Mouse (Mus musculus) E14TG2a.4 (cell line): Measurements from ENCODE around the gene Ears2.

Experiments
- CTCF ChIP-seq: conservative IDR thresholded peaks from 2 replicates; pipeline ENCODE4 v1.5.1; 2014; ENCODE audit warnings: low read length
- NANOG ChIP-seq: IDR thresholded peaks from 2 replicates; pipeline ENCODE4 v1.6.1; 2014; ENCODE audit warnings: borderline replicate concordance, low read length, mixed read lengths
- POU5F1 ChIP-seq: IDR thresholded peaks from 2 replicates; pipeline ENCODE4 v1.6.1; 2014; ENCODE audit warnings: low read length, borderline replicate concordance

DNA sequence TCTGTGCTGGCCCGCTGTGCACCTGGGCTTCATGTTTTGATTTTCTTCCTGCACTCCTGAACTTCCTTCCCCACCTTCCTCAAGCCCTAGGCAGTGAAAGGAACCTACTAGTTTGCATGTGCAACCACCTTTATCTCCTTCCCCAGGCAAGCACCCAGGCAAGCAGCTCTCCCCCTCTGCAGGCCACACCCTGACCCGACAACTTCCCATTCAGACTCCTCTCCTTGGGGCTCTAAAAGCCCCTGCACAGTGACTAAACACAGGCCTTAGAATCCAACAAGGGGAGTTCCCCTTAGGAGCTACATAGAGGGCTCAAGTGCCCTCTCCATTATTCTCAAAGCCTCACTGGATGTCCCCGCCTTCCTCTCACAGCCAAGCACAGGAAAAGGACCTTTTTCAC is 48.8 kb downstream of the Ears2 start:
- no peak for TF ChIP-seq CTCF
- TF ChIP-seq POU5F1: no peak
- TF ChIP-seq NANOG: no peak
